Mouse (Mus musculus): ENCODE measurements around the gene Tead2. TPM values are rescaled to one million over a fixed set of nuclear protein-coding genes. Genes with fewer than 3 reads are reported as not detected.
A peak's percentile ranks its signal among the peaks of the same experiment; 100 is the strongest.
"Not testable (repeated sequence)": the region's sequence is repeated elsewhere in the genome, so short reads cannot be mapped to it uniquely, and the experiment has no call there.

Gene Tead2
- total RNA-seq, 2 experiments from 2014 or later, result 45.1 to 67.8 TPM

- no peak for DNase-seq (ENCODE audit: low spot score in 2 of 2)
Measured at GRCm38 (mm10) chr7:45253806-45254205, 38.3 kb downstream of the Tead2 start.

GRCm38 (mm10) chr7:45255822-45256221 is 40.3 kb downstream of the Tead2 start:
- not testable (repeated sequence) for DNase-seq (ENCODE audit: low spot score in 2 of 2)

GRCm38 (mm10) chr7:45257063-45257840 is 41.7 kb downstream of the Tead2 start:
- DNase-seq (ENCODE audit: low spot score in 2 of 2), result no peak

GRCm38 (mm10) chr7:45259281-45259680 is 43.7 kb downstream of the Tead2 start:
- no peak for DNase-seq (ENCODE audit: low spot score in 2 of 2)

GRCm38 (mm10) chr7:45262266-45262665 is 46.7 kb downstream of the Tead2 start:
- no peak for DNase-seq (ENCODE audit: low spot score in 2 of 2)

- DNase-seq (ENCODE audit: low spot score in 2 of 2), result no peak
Measured at GRCm38 (mm10) chr7:45263006-45263607, 47.6 kb downstream of the Tead2 start.

- no peak for DNase-seq (ENCODE audit: low spot score in 2 of 2)
Measured at GRCm38 (mm10) chr7:45264348-45264747, 48.8 kb downstream of the Tead2 start.

GRCm38 (mm10) chr7:45265518-45265917 is 50.0 kb downstream of the Tead2 start:
- DNase-seq (ENCODE audit: low spot score in 2 of 2), result no peak

GRCm38 (mm10) chr7:45272786-45273412 is 57.3 kb downstream of the Tead2 start:
- DNase-seq (ENCODE audit: low spot score in 2 of 2), result no peak

GRCm38 (mm10) chr7:45273672-45274071 is 58.1 kb downstream of the Tead2 start:
- no peak for DNase-seq (ENCODE audit: low spot score in 2 of 2)

GRCm38 (mm10) chr7:45277136-45277760 is 61.7 kb downstream of the Tead2 start, which contains the start of gene Slc6a21:
Gene Slc6a21, plus strand, starts transcription at chr7:45277513.
- peak; percentile 52 to 57 for DNase-seq (ENCODE audit: low spot score in 2 of 2)

Small RNA genes within 50 kb of the gene (microRNA-seq; reads per million reads assigned to microRNA genes)
- not detected for gene Mir7055

Other genes starting within 250 kb of the Tead2 start
- gene Cpt1c, start 240.9 kb upstream of the Tead2 start, total RNA-seq (2021), result 10 to 100 TPM; 28.0 to 31.1 TPM
- gene Prmt1, start 229.2 kb upstream of the Tead2 start, total RNA-seq (2021), result 100 to 1,000 TPM; 380 to 390 TPM
- 100 to 1,000 TPM; 106 to 111 TPM for gene Irf3, start 218.1 kb upstream of the Tead2 start, total RNA-seq (2021)
- 10 to 100 TPM; 23.8 to 28.5 TPM for gene Bcl2l12, start 217.0 kb upstream of the Tead2 start, total RNA-seq (2021)
- 100 to 1,000 TPM; 114 TPM for gene Scaf1, start 199.4 kb upstream of the Tead2 start, total RNA-seq (2021)
- 10 to 100 TPM; 58.9 to 59.7 TPM for gene Rras, start 197.8 kb upstream of the Tead2 start, total RNA-seq (2021)
- 10 to 100 TPM; 76.4 to 85.1 TPM for gene Prr12, start 162.9 kb upstream of the Tead2 start, total RNA-seq (2021)
- gene Nosip, start 153.3 kb upstream of the Tead2 start, total RNA-seq (2021), result 10 to 100 TPM; 61.1 to 71.2 TPM
- 10 to 100 TPM; 17.9 to 18.6 TPM for gene Prrg2, start 153.1 kb upstream of the Tead2 start, total RNA-seq (2021)
- 10 to 100 TPM; 77.0 to 81.8 TPM for gene Rcn3, start 123.5 kb upstream of the Tead2 start, total RNA-seq (2021)
- gene Fcgrt, start 111.9 kb upstream of the Tead2 start, total RNA-seq (2021), result 100 to 1,000 TPM in 1 of 2 experiments, 10 to 100 TPM in 1; 98.0 to 104 TPM
- 1,000 to 10,000 TPM; 1,454 to 1,477 TPM for gene Rps11, start 91.3 kb upstream of the Tead2 start, total RNA-seq (2021)
- gene Rpl13a, start 87.0 kb upstream of the Tead2 start, total RNA-seq (2021), result 1,000 to 10,000 TPM; 2,237 to 2,371 TPM
- gene Gm45713, start 79.5 kb upstream of the Tead2 start, total RNA-seq (2021), result not detected
- gene Flt3l, start 79.3 kb upstream of the Tead2 start, total RNA-seq (2021), result 10 to 100 TPM; 18.8 to 23.1 TPM
- 10 to 100 TPM; 60.7 to 65.2 TPM for gene Pih1d1, start 61.5 kb upstream of the Tead2 start, total RNA-seq (2021)
- 10 to 100 TPM; 76.4 to 90.1 TPM for gene Aldh16a1, start 61.2 kb upstream of the Tead2 start, total RNA-seq (2021)
- 1 to 10 TPM in 1 of 2 experiments, under 1 TPM in 1; 0.31 to 1.9 TPM for gene Slc17a7, start 51.8 kb upstream of the Tead2 start, total RNA-seq (2021)
- not detected for gene Gfy, start 36.2 kb upstream of the Tead2 start, total RNA-seq (2021)
- not detected for gene Pth2, start 34.8 kb upstream of the Tead2 start, total RNA-seq (2021)
- gene Ccdc155, start 10.9 kb upstream of the Tead2 start, total RNA-seq (2021), result under 1 TPM; 0.31 to 0.84 TPM
- under 1 TPM in 1 of 2 experiments, not detected in 1; 0.78 TPM for gene Dkkl1, start 3.6 kb upstream of the Tead2 start, total RNA-seq (2021)
- gene Cd37, start 23.4 kb downstream of the Tead2 start, total RNA-seq (2021), result 1 to 10 TPM; 4.1 to 6.2 TPM
- under 1 TPM in 1 of 2 experiments, not detected in 1; 0.28 TPM for gene Slc6a16, start 25.3 kb downstream of the Tead2 start, total RNA-seq (2021)
- not detected for gene Slc6a21, start 61.8 kb downstream of the Tead2 start, total RNA-seq (2021)
- gene Trpm4, start 118.0 kb downstream of the Tead2 start, total RNA-seq (2021), result 10 to 100 TPM; 17.0 to 18.1 TPM
- 10 to 100 TPM in 1 of 2 experiments, 1 to 10 TPM in 1; 6.7 to 13.0 TPM for gene Hrc, start 119.5 kb downstream of the Tead2 start, total RNA-seq (2021)
- gene Ppfia3, start 151.3 kb downstream of the Tead2 start, total RNA-seq (2021), result 1 to 10 TPM; 4.7 to 6.9 TPM
- gene Lin7b, start 154.8 kb downstream of the Tead2 start, total RNA-seq (2021), result 1 to 10 TPM; 4.8 to 4.9 TPM
- 100 to 1,000 TPM; 499 to 509 TPM for gene Snrnp70, start 180.0 kb downstream of the Tead2 start, total RNA-seq (2021)
- gene Kcna7, start 189.9 kb downstream of the Tead2 start, total RNA-seq (2021), result under 1 TPM; 0.14 to 0.28 TPM
- under 1 TPM; 0.20 to 0.67 TPM for gene Ntf5, start 197.9 kb downstream of the Tead2 start, total RNA-seq (2021)
- not detected for gene Lhb, start 205.1 kb downstream of the Tead2 start, total RNA-seq (2021)
- gene Gys1, start 219.1 kb downstream of the Tead2 start, total RNA-seq (2021), result 10 to 100 TPM; 38.6 to 40.2 TPM
- 10 to 100 TPM; 56.5 to 65.0 TPM for gene Ruvbl2, start 222.3 kb downstream of the Tead2 start, total RNA-seq (2021)
- gene Ftl1, start 244.1 kb downstream of the Tead2 start, total RNA-seq (2021), result 100 to 1,000 TPM; 684 to 753 TPM